Mouse (Mus musculus): ENCODE measurements around the gene Olfr71. TPM values are rescaled to one million over a fixed set of nuclear protein-coding genes. Genes with fewer than 3 reads are reported as not detected.

Olfr71 gene
- total RNA-seq, 2 experiments from 2014 or later, result not detected

DNA sequence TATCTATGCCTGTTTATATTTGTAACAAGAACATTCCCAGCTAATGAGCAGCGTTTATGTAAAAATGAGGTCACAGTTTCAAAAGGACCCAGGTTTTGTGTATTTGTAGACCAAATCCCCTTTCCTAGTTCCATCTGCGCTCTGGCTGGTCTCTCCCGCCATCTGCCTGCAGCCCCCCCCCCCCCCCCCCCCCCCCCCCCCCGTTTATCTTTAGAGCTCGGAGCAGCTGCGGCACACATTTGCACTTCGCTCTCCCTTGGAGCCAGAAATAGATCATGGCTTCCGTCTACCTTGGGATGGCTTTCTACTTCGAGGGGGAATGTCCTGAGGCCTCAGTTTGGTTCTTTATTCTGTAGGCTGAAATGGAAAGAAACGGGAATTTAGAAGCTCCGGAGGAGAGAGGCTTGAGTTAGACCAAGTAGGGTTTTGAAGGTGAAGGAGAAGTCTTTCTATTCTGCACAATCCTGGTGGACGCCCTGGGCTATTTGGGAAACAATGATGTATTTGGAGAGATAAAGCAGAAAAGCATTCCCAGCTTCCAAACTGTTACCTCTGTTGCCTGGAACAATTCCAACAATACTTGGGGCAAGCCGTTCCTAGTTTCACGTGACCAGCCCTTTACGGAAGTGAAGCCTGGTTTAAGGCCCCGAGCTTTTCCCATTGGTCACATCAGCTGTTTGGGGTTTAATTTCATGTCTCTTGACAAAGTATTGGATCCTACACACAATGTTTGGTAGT lies 10.6 kb upstream of the Olfr71 start:
- intact Hi-C loops (cut with DNase I), result no loop called here
- DNase-seq, result no peak

- DNase-seq, result no peak
- intact Hi-C loops (cut with DNase I), result no loop called here
Observed at GRCm38 (mm10) chr4:43713652-43714219, 3.7 kb upstream of the Olfr71 start.

DNA sequence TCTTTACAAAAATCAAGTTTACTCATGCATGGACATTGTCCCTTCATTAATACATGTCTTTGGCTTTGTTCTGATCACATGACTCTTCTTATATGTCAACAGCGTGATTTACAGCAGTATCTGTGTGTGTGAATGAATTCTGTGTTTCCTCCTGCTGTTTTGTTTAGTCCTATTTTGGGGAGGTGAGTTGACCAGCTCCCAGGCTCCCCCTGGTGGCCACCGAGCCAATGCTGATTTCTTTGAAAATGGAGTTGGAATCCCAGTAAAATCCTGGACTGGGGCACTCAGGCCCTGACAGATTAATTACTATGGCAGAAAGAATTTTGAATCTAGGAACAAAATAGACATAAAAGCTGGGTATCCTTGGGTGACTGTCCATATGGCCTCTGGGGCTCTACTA lies 1.8 kb upstream of the Olfr71 start:
- DNase-seq, result peak; percentile 81 to 93
- intact Hi-C loops (cut with DNase I), result loop anchor here (1.0 to 2.0 kb wide), 4 partner anchors 40 to 269 kb away; no protein-coding TSS in a partner anchor

DNA sequence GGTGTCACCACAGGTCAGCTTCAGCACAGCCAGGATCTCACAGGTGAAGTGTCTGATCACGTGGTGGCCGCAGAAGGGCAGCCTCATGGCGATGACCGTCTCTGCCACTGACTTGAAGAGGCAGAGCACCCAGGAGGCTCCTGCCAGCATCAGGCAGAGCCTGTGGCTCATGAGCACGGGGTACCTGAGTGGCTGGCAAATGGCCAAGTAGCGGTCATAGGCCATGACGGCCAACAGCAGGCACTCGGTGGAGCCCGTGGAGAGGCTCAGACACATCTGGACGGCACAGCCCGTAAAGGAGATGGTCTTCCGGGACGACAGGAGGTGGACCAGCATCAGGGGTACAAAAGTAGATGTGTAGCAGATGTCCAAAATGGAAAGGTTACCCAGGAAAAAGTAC lies 4.1 kb downstream of the Olfr71 start:
- intact Hi-C loops (cut with DNase I), result no loop called here

DNA sequence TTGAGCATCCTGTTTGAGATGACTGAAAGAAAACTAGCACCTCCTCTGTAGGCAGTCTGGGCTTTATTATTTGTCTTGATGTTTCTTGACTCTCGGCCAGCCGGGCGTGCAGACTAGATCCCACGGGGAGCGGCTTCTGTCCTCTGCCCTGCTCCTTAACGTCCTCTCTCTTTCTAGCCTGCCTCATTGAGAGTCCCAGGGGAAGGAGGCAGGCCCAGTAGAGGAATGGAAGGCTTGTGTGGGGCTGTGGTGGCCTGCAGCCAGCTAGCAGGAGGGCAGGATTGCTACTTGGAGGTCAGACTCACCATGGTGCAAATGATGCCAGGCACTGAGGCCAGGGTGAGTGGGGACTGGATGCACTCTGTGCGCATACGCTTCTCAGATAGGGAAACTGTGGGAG lies 6.2 kb downstream of the Olfr71 start:
- intact Hi-C loops (cut with DNase I), result no loop called here
- no peak for DNase-seq

More for the DNA sequence above, 4.1 kb downstream of the Olfr71 start:
- DNase-seq, result no peak

DNA sequence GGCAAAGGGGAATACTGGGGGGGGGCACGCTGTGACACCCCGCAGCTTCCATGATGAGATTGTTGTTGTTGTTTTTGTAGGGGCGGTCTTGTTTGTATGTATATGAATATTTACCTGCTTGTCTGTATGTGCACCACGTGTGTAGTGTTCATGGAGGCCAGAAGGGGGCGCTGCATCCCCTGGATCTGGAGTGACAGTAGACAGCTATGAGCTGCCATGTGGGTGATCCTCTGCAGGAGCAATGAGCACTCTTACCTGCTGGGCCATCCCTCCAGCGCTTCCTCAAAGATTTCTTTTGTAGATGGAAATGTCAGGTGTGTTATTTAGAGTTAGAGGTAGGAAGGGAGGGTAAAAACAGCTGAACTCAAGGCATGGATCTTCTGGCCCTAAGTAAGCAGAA lies 6.6 kb downstream of the Olfr71 start:
- intact Hi-C loops (cut with DNase I), result no loop called here
- DNase-seq, result no peak

GRCm38 (mm10) chr4:43700707-43701106 lies 9.3 kb downstream of the Olfr71 start, which contains the start of gene Olfr70:
TSS of gene Olfr70 (minus strand) at chr4:43700807.
- no peak for DNase-seq
- intact Hi-C loops (cut with DNase I), result no loop called here

DNA sequence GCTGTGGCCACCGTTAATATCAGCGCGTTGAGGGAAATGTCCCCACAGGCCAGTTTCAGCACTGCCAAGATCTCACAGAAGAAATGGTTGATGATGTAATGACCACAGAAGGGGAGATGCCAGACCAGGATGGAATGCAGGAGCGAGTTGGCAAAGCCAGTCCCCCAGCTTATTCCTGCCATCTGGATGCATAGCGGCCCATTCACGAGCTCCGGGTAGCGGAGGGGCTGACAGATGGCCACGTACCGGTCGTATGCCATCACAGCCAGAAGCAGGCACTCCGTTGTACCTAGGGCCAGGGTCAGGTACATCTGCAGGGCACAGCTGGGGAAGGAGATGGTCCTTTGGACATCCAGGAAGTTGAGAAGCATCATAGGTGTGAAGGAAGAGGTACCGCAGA lies 13.5 kb downstream of the Olfr71 start:
- intact Hi-C loops (cut with DNase I), result no loop called here
- DNase-seq, result no peak

GRCm38 (mm10) chr4:43695249-43695671 lies 14.8 kb downstream of the Olfr71 start:
- intact Hi-C loops (cut with DNase I), result no loop called here
- DNase-seq, result peak; percentile 63 to 67

DNA sequence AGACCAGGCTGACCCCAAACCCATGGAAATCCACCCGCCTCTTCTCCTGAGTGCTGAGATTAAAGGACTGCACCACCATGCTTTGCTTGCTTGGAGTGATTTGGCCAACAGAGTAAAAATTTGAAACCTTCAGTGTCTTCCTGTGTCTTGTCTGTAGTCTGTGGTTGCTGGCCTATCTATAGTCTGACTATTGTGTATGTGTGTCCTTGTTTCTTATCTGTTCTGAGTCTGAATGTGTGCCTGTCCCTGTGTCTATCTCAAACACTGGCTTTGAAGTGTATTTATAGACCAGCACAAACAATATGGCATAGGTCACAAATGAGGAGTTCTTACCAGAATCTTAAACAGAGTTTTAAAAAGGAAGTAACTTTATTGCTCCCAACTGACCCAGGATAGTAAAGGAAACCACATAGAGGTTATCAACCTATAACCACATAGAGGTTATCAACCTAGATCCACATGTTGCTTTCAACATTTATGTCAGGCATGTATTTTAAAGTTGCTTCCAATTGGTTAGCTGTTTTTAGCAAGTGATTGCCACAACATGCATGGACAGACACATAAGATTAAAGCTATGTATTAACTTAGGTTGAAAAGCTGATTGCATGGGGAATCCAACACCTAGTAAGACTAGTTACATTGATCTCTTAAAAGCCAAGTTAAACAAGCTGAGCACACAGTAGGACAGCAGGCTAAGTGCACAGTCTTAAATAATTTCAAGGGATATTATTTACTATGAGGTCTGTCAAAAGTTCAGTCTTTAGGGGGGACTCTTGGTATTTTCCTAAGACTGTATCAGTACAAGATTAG lies 15.4 kb downstream of the Olfr71 start:
- no peak for DNase-seq
- intact Hi-C loops (cut with DNase I), result no loop called here

DNA sequence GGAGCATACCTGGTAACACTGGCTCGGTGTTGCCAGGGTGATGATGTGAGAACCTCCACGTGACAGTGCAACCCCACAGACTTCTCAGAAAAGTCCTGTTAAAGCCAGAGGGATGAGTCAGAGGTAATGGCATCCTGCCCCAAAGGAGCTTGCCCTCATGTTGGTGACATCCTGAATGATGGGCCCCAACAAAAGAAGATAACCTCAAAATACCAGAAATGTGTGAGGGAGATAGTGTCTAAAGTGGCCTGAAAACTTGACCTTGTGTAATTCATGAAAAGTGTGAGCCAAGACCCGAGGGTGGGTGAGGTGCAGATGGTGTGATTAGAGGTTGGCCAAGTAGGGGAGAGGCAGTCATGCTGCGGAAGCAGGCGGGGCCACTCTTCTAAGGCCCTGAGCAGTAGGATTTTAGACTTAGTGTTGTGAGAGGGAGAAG lies 16.2 kb downstream of the Olfr71 start:
- DNase-seq, result peak; percentile 27 to 38

DNA sequence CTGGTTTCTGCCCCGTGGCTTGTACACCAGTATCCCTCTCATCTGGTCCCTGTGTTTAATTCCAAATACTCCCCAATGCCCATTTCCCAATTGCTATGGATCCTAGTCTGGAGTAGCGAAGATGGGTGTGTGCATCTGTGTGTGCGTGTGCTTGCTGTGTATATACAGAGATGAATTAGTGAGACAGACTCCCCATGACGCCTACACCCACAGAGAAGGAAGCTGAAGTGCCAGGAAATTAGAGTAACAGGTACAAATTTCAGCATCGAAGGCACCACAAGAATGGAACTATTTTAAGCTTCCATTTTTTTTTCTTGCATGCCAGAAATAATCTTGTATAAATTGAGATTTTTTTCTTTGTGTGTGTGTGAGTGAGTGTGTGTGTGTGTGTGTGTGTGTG lies 19.0 kb downstream of the Olfr71 start:
- no peak for DNase-seq
- intact Hi-C loops (cut with DNase I), result no loop called here

More for the DNA sequence above, 16.2 kb downstream of the Olfr71 start:
- intact Hi-C loops (cut with DNase I), result no loop called here

DNA sequence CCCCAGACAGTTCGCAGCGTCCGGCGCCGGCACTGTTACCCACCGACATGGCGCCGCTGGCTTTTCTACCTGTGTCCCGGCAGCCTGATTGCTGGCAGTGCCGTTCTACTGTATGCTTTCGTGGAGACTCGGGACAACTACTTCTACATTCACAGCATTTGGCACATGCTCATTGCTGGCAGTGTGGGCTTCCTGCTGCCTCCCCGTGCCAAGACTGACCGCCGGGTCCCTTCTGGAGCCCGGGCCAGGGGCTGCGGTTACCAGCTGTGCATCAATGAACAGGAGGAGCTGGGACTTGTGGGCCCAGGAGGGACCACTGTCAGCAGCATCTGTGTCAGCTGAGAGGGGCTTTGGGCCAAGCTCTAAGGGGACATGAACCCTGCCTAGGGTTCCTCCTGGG lies 20.0 kb downstream of the Olfr71 start:
- intact Hi-C loops (cut with DNase I), result no loop called here
- DNase-seq, result no peak

DNA sequence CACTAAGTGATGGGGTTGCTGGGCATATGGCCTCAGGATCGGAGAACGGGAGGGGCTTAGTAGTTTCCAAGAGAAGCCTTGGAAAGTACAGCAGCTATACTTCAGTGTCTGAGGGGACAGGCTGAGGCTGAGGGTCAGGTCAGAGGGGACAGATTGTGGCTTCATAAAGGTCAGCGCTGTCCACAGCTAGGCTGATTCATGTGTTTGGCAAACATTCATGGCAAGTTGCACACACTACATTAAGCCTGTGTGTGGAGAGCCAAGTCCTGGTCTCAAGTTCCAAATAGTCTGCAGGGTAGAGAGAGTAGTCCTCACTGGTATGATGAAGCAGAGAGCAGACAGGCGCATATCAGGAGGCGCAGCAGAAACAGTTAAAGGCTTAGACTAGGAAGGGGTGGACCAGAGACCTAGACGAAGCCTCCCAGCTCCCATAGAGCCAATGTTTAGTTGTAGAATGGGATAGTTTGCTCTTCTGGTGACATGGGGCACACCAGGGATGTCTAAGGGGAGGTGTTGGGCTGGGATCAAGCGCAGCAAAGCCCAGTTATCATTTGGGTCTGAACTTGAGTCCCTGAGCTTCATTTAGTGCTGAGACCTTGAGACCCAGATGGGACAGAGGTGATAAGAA lies 30.5 kb downstream of the Olfr71 start:
- intact Hi-C loops (cut with DNase I), result no loop called here
- DNase-seq, result no peak

- intact Hi-C loops (cut with DNase I), result no loop called here
- no peak for DNase-seq
Observed at GRCm38 (mm10) chr4:43678541-43678940, 31.5 kb downstream of the Olfr71 start.

- no peak for DNase-seq
- intact Hi-C loops (cut with DNase I), result no loop called here
Observed at GRCm38 (mm10) chr4:43675608-43676007, 34.4 kb downstream of the Olfr71 start.

GRCm38 (mm10) chr4:43674974-43675373 lies 35.1 kb downstream of the Olfr71 start:
- intact Hi-C loops (cut with DNase I), result no loop called here
- DNase-seq, result no peak

DNA sequence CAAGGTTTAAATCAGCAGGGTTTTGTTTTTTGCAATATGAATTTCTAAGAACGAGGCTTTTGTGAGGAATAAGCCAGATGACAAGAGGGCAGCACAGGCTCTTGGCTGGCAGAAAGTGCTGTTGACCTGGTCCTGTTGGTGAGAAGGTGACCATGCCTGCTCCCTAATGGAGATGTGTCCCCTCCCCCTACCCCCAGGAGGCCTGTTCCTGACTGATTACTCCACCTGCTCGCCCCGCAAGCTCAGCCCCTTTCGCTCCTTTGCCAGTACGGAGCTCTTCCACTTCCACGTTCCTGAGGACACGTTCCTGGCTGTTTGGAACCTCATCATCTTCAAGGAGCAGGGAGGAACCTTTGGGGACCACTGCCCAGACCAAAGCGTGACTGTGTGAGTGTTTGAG lies 36.4 kb downstream of the Olfr71 start:
- intact Hi-C loops (cut with DNase I), result no loop called here
- no peak for DNase-seq

DNA sequence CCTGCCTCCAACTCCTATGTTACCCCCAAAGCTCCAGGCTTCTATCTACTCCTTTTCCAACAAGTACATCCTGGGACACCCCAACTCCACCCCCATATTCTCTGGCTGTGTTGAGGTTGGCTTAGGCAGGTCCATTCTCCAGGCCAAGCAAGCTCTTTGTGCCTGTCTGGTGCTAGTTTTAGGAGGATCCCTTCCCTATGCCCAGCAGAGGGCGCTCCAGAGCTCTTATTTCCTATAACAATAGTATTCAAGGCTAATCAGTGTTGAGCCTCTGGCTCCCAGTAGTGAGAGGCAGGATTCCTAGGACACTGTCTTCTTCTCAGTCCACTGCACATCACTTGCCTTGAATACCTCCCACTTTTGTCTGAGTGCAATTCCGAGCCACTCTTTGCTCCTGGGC lies 38.0 kb downstream of the Olfr71 start:
- peak; percentile 89 to 96 for DNase-seq
- intact Hi-C loops (cut with DNase I), result loop anchor here (1.0 kb wide), 1 partner anchor 40 kb away; no protein-coding TSS in a partner anchor

GRCm38 (mm10) chr4:43669428-43669794 lies 40.6 kb downstream of the Olfr71 start:
- DNase-seq, result peak in 1 of 2 experiments; percentile 70
- intact Hi-C loops (cut with DNase I), result loop anchor here (5.0 kb wide), 1 partner anchor 92 kb away; the partner anchor contains the start of genes Gba2 and Rgp1

Measured in heart, postnatal 36 days (tissue).